Mouse (Mus musculus) neural tube, embryonic 15.5 days (tissue): ENCODE results near the gene Crybb1. TPM values are rescaled to one million over a fixed set of nuclear protein-coding genes. Genes with fewer than 3 reads are reported as not detected.

ENCODE experiments used
- ATAC-seq: fragments of 200-750 bp; cut with Nextera tagmentation; 2 replicates; pipeline ENCODE4 v1.8.0; 2017; ENCODE audit warnings: mild to moderate bottlenecking, moderate TSS enrichment, moderate library complexity; ENCODE audit not compliant: low FRiP score
- H3K27ac ChIP-seq: fragments of 300-500 bp; sonication (generic); replicated peaks from 2 replicates; pipeline ENCODE4 v1.5.1; 2015; ENCODE audit warnings: mild to moderate bottlenecking, inconsistent platforms
- H3K27me3 ChIP-seq: fragments of 300-500 bp; sonication (generic); replicated peaks from 2 replicates; pipeline ENCODE4 v1.6.1; 2015; ENCODE audit warnings: inconsistent platforms
- H3K36me3 ChIP-seq: fragments of 300-500 bp; sonication (generic); 2 replicates; pipeline ENCODE4 v1.6.1; 2015; ENCODE audit warnings: inconsistent platforms
- H3K4me1 ChIP-seq: fragments of 300-500 bp; sonication (generic); 2 replicates; pipeline ENCODE4 v1.6.1; 2015; ENCODE audit warnings: inconsistent platforms
- H3K4me2 ChIP-seq: fragments of 300-500 bp; sonication (generic); 2 replicates; pipeline ENCODE4 v1.6.1; 2015; ENCODE audit warnings: inconsistent platforms, mild to moderate bottlenecking, moderate library complexity
- H3K4me3 ChIP-seq: fragments of 300-500 bp; sonication (generic); replicated peaks from 2 replicates; pipeline ENCODE4 v1.5.1; 2015; ENCODE audit warnings: mild to moderate bottlenecking, inconsistent platforms
- H3K9ac ChIP-seq: fragments of 300-500 bp; sonication (generic); replicated peaks from 2 replicates; pipeline ENCODE4 v1.6.1; 2015; ENCODE audit warnings: mild to moderate bottlenecking, inconsistent platforms
- H3K9me3 ChIP-seq: fragments of 300-500 bp; sonication (generic); replicated peaks from 2 replicates; pipeline ENCODE4 v1.6.1; 2016; ENCODE audit warnings: inconsistent platforms
- WGBS: fragments of 180-500 bp; shearing (Covaris S2); methylation state at CpG from one replicate; pipeline ENCODE4 v1.1.7; 2015; ENCODE audit warnings: mixed read lengths; 5-methylcytosine and 5-hydroxymethylcytosine counted together
- polyA plus RNA-seq: library from polyadenylated mRNA; unstranded; fragments of >200 nt; fragmentation: Nextera tagmentation; extraction: Ambion mirVana; gene quantifications from 2 replicates; pipeline ENCODE4 v1.2.1, GENCODE M21; 2015

Gene Crybb1
- 5.8 and 6.2 TPM in 2 replicates for polyA plus RNA-seq

- H3K9ac ChIP-seq, result no peak within 1 kb of the TSS
- H3K27me3 ChIP-seq, result no peaks in the 10 kb centered on the region
- H3K36me3 ChIP-seq, result no peaks in the 10 kb centered on the region
- 29% methylated on average over 3 of the region's 3 CpGs for WGBS
- H3K4me2 ChIP-seq, result no peak within 1 kb of the TSS
- peak within 1 kb of the TSS; percentile 65; the same call in 1 of the 2 replicates for H3K27ac ChIP-seq
- peaks cover 29% of the 10 kb centered on the region for H3K4me1 ChIP-seq
- no peak within 1 kb of the TSS for H3K4me3 ChIP-seq
- no peak for ATAC-seq
- H3K9me3 ChIP-seq, result no peaks in the 10 kb centered on the region
These were observed at the start of gene Crybb1 for GRCm38 (mm10) chr5:112255426-112255825. TSS of gene Crybb1 (plus strand) at chr5:112255815.

- 0 out of 2 replicates have a peak, but pooled peaks cover 5% of the 10 kb centered on the region for H3K4me1 ChIP-seq
- ATAC-seq, result no peak
- H3K4me3 ChIP-seq, result no peak overlapping the region
- WGBS, result 34% methylated on average over 16 of the region's 16 CpGs
- no peak overlapping the region for H3K27ac ChIP-seq
- no peak overlapping the region for H3K9ac ChIP-seq
- no peaks in the 10 kb centered on the region for H3K9me3 ChIP-seq
- no peaks in the 10 kb centered on the region for H3K36me3 ChIP-seq
- no peak overlapping the region for H3K4me2 ChIP-seq
- no peaks in the 10 kb centered on the region for H3K27me3 ChIP-seq
These were observed 48.9 kb upstream of the Crybb1 start for GRCm38 (mm10) chr5:112206543-112207255.

- 69% methylated on average over 4 of the region's 4 CpGs for WGBS
- Histone ChIP-seq H3K27ac (no peak overlapping the region), H3K9ac (no peak overlapping the region), H3K36me3 (no peaks in the 10 kb centered on the region), H3K9me3 (no peaks in the 10 kb centered on the region), H3K4me1 (peaks cover 13% of the 10 kb centered on the region), H3K27me3 (no peaks in the 10 kb centered on the region), H3K4me3 (no peak overlapping the region), H3K4me2 (no peak overlapping the region)
- ATAC-seq, result no peak
These were observed 47.3 kb upstream of the Crybb1 start for GRCm38 (mm10) chr5:112208321-112208720.

GRCm38 (mm10) chr5:112210104-112210503, 45.5 kb upstream of the Crybb1 start:
- peaks cover 31% of the 10 kb centered on the region for H3K4me1 ChIP-seq
- no peak for ATAC-seq
- H3K4me3 ChIP-seq, result no peak overlapping the region
- H3K9ac ChIP-seq, result no peak overlapping the region
- H3K27me3 ChIP-seq, result no peaks in the 10 kb centered on the region
- H3K4me2 ChIP-seq, result no peak overlapping the region
- H3K9me3 ChIP-seq, result no peaks in the 10 kb centered on the region
- 30% methylated on average over 8 of the region's 8 CpGs for WGBS
- H3K27ac ChIP-seq, result no peak overlapping the region
- H3K36me3 ChIP-seq, result no peaks in the 10 kb centered on the region

- Histone ChIP-seq H3K4me1 (peaks cover 44% of the 10 kb centered on the region), H3K4me2 (no peak overlapping the region), H3K9me3 (no peaks in the 10 kb centered on the region), H3K4me3 (no peak overlapping the region), H3K27ac (no peak overlapping the region), H3K27me3 (no peaks in the 10 kb centered on the region), H3K9ac (no peak overlapping the region), H3K36me3 (no peaks in the 10 kb centered on the region)
- ATAC-seq, result no peak
- 86% methylated on average over 7 of the region's 7 CpGs for WGBS
These were observed 43.7 kb upstream of the Crybb1 start for GRCm38 (mm10) chr5:112211911-112212310.

- no peaks in the 10 kb centered on the region for H3K36me3 ChIP-seq
- WGBS, result 44% methylated on average over 6 of the region's 6 CpGs
- no peak overlapping the region for H3K4me3 ChIP-seq
- ATAC-seq, result no peak
- H3K4me1 ChIP-seq, result peaks cover 52% of the 10 kb centered on the region
- no peaks in the 10 kb centered on the region for H3K27me3 ChIP-seq
- 0 out of 2 replicates have a peak overlapping the region, but pooled peaks have one; percentile 32 for H3K9ac ChIP-seq
- H3K9me3 ChIP-seq, result no peaks in the 10 kb centered on the region
- peak overlapping the region; percentile 20; the same call in 1 of the 2 replicates for H3K4me2 ChIP-seq
- peak overlapping the region; percentile 81 for H3K27ac ChIP-seq
These were observed 42.8 kb upstream of the Crybb1 start for GRCm38 (mm10) chr5:112212711-112213264.

GRCm38 (mm10) chr5:112213331-112214240, 42.0 kb upstream of the Crybb1 start:
- Histone ChIP-seq H3K9ac (peak overlapping the region; percentile 32), H3K4me2 (peak overlapping the region; percentile 20), H3K4me1 (peaks cover 56% of the 10 kb centered on the region), H3K36me3 (peaks cover 6% of the 10 kb centered on the region), H3K9me3 (no peaks in the 10 kb centered on the region), H3K27me3 (no peaks in the 10 kb centered on the region), H3K4me3 (no peak overlapping the region), H3K27ac (peak overlapping the region; percentile 81)
- WGBS, result 26% methylated on average over 19 of the region's 19 CpGs
- ATAC-seq, result peak; percentile 72

GRCm38 (mm10) chr5:112214419-112214818, 41.2 kb upstream of the Crybb1 start:
- H3K4me2 ChIP-seq, result peak overlapping the region; percentile 7; the same call in 1 of the 2 replicates
- peak; percentile 52 for ATAC-seq
- peak overlapping the region; percentile 81 for H3K27ac ChIP-seq
- 1% methylated on average over 10 of the region's 10 CpGs for WGBS
- no peak overlapping the region for H3K4me3 ChIP-seq
- peaks cover 15% of the 10 kb centered on the region for H3K36me3 ChIP-seq
- peak overlapping the region; percentile 32; the same call in 1 of the 2 replicates for H3K9ac ChIP-seq
- H3K27me3 ChIP-seq, result no peaks in the 10 kb centered on the region
- no peaks in the 10 kb centered on the region for H3K9me3 ChIP-seq
- H3K4me1 ChIP-seq, result peaks cover 61% of the 10 kb centered on the region

- Histone ChIP-seq H3K4me1 (peaks cover 70% of the 10 kb centered on the region), H3K4me3 (no peak overlapping the region), H3K36me3 (peaks cover 24% of the 10 kb centered on the region), H3K4me2 (peak overlapping the region; percentile 26), H3K9ac (peak overlapping the region; percentile 15; the same call in 1 of the 2 replicates), H3K9me3 (no peaks in the 10 kb centered on the region), H3K27ac (peak overlapping the region; percentile 81), H3K27me3 (no peaks in the 10 kb centered on the region)
- WGBS, result 13% methylated on average over 12 of the region's 12 CpGs
- 0 out of 2 replicates have a peak, but pooled peaks have one; percentile 10 for ATAC-seq
These were observed 40.3 kb upstream of the Crybb1 start for GRCm38 (mm10) chr5:112215291-112215751.

- H3K9me3 ChIP-seq, result no peaks in the 10 kb centered on the region
- H3K4me2 ChIP-seq, result peak overlapping the region; percentile 26
- H3K4me3 ChIP-seq, result no peak overlapping the region
- H3K27me3 ChIP-seq, result no peaks in the 10 kb centered on the region
- H3K36me3 ChIP-seq, result peaks cover 29% of the 10 kb centered on the region
- peaks cover 73% of the 10 kb centered on the region for H3K4me1 ChIP-seq
- H3K27ac ChIP-seq, result peak overlapping the region; percentile 81
- peak overlapping the region; percentile 15; the same call in 1 of the 2 replicates for H3K9ac ChIP-seq
- ATAC-seq, result no peak
- 38% methylated on average over 9 of the region's 9 CpGs for WGBS
These were observed 39.8 kb upstream of the Crybb1 start for GRCm38 (mm10) chr5:112215801-112216251.

GRCm38 (mm10) chr5:112216335-112216734, 39.3 kb upstream of the Crybb1 start:
- Histone ChIP-seq H3K9ac (0 out of 2 replicates have a peak overlapping the region, but pooled peaks have one; percentile 9), H3K36me3 (peaks cover 34% of the 10 kb centered on the region), H3K27ac (peak overlapping the region; percentile 81), H3K4me1 (peaks cover 78% of the 10 kb centered on the region), H3K4me3 (no peak overlapping the region), H3K27me3 (no peaks in the 10 kb centered on the region), H3K9me3 (no peaks in the 10 kb centered on the region), H3K4me2 (no peak overlapping the region)
- ATAC-seq, result no peak
- 58% methylated on average over 5 of the region's 7 CpGs for WGBS
